Mouse (Mus musculus): ENCODE measurements around the gene Ugt1a6b.

DNA sequence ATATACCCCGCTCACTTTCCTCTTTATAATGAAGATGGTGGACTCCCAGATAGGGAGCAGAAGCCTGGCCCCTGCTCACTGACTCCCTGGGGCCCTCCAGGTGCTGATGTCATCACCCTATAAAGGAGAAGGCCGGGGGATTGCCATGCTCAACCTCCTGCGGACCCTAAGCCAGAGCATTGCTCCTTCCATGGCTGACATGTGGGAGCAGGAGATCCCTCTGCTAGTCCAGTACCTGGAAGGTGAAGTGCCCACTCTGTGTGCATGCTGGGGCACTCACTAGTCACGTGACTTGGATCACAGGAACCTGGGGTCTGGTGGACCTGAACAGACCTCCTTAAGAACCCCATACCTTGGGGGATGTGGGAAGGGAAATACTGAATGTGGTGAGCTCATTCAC lies 137.5 kb downstream of the Ugt1a6b start:
- TF ChIP-seq CTCF (IDR thresholded peaks at IDR 0.05; ENCODE audit: low read depth) (no peak), EP300 (optimal IDR thresholded peaks at IDR 0.05) (no peak)
